In the genomic region with DNA sequence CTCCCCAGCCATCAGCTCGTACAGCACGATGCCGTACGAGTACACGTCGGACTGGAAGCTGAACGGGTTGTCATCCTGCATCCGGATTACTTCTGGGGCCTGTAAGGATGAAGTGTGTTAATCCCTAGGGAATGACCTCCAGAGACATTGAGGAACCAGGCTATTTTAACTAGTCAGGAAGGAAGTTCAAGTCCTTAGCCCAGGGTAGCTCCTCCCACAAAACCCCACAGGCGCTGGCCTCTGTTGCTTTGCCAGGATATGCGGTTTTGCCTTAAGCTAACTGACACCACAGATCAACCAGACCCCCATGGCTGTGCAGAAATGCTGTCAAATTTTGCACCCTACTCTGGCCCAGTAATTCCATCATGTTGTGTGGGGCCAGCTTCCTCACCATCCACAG, we compare ENCODE assay signal across 12 mouse cellular contexts. TPM values are rescaled to one million over a fixed set of nuclear protein-coding genes. Genes with fewer than 3 reads are reported as not detected.
A peak's percentile ranks its signal among the peaks of the same experiment; 100 is the strongest.
DNase-seq lines count a peak whose midpoint lies in the region; ATAC-seq and TF ChIP-seq lines count a peak whose summit lies in the region.
"Had no signal": no experiment of that assay in that cellular context is flagged by ENCODE, and none has a peak within 500 bp of the region (broad histone marks: within the 10 kb centered on the region; RNA-seq: fewer than 3 reads in every experiment).

No protein-coding gene starts in this region.

- H3K9me3 ChIP-seq in hindbrain, embryonic 15.5 days, result no peaks in the 10 kb centered on the region
- no peaks in the 10 kb centered on the region for H3K9me3 ChIP-seq in hindbrain, embryonic 16.5 days (ENCODE audit: control insufficient read depth, low read length)
- no peaks in the 10 kb centered on the region for H3K9me3 ChIP-seq in liver, embryonic 12.5 days (replicated peaks)
- H3K9me3 ChIP-seq in lung, postnatal 0 days (ENCODE audit: low read length), result no peaks in the 10 kb centered on the region
- H3K9me3 ChIP-seq: embryonic facial prominence, embryonic 13.5 days had no signal

- H3K4me3 ChIP-seq in hindbrain, embryonic 15.5 days, result no peak overlapping the region
- H3K4me3 ChIP-seq in hindbrain, embryonic 16.5 days (ENCODE audit: low read length), result no peak overlapping the region
- H3K4me3 ChIP-seq in liver, embryonic 12.5 days, result no peak overlapping the region
- no peak overlapping the region for H3K4me3 ChIP-seq in left cerebral cortex, adult 2 months
- H3K4me3 ChIP-seq in lung, postnatal 0 days (ENCODE audit: low read depth, low read length), result no peak overlapping the region
- H3K4me3 ChIP-seq: embryonic facial prominence, embryonic 13.5 days had no signal

- H3K9ac ChIP-seq in hindbrain, embryonic 15.5 days, result no peak overlapping the region
- H3K9ac ChIP-seq in hindbrain, embryonic 16.5 days (ENCODE audit: low read depth, low read length), result no peak overlapping the region
- H3K9ac ChIP-seq in liver, embryonic 12.5 days, result no peak overlapping the region
- no peak overlapping the region for H3K9ac ChIP-seq in lung, postnatal 0 days (replicated peaks; ENCODE audit: low read depth)
- H3K9ac ChIP-seq: embryonic facial prominence, embryonic 13.5 days; lung, embryonic 14.5 days had no signal

- no peak overlapping the region for H3K4me2 ChIP-seq in hindbrain, embryonic 15.5 days
- H3K4me2 ChIP-seq in hindbrain, embryonic 16.5 days (ENCODE audit: low read length), result no peak overlapping the region
- H3K4me2 ChIP-seq in liver, embryonic 12.5 days, result no peak overlapping the region
- no peak overlapping the region for H3K4me2 ChIP-seq in lung, postnatal 0 days (replicated peaks; ENCODE audit: low read depth, low read length)
- H3K4me2 ChIP-seq: embryonic facial prominence, embryonic 13.5 days; lung, embryonic 14.5 days had no signal

- TF ChIP-seq CTCF in left cerebral cortex, adult 2 months (IDR thresholded peaks at IDR 0.05), result no peak
- no peak for TF ChIP-seq CTCF in lung, postnatal 0 days (IDR thresholded peaks at IDR 0.05)

- H3K36me3 ChIP-seq in hindbrain, embryonic 15.5 days, result peaks cover 92% of the 10 kb centered on the region
- peaks cover 83% of the 10 kb centered on the region for H3K36me3 ChIP-seq in hindbrain, embryonic 16.5 days (ENCODE audit: control insufficient read depth, insufficient read depth, low read length)
- H3K36me3 ChIP-seq in liver, embryonic 12.5 days, result peaks cover 100% of the 10 kb centered on the region
- H3K36me3 ChIP-seq in lung, postnatal 0 days (ENCODE audit: insufficient read depth, low read length), result peaks cover 59% of the 10 kb centered on the region

- DNase-seq in heart, postnatal 36 days, result peak; percentile 24 to 26
- peak; percentile 59 for DNase-seq in thymus, postnatal 25 days
- DNase-seq in left cerebral cortex, adult 2 months (ENCODE audit: extremely low spot score in 1 of 2, low spot score in 2 of 2), result no peak
- no peak for DNase-seq in gastrocnemius, postnatal 10 days
- DNase-seq in lung, postnatal 0 days (ENCODE audit: low spot score), result no peak
- DNase-seq: cerebellum, adult 2 months; lung, embryonic 14.5 days had no signal

- no peaks in the 10 kb centered on the region for H3K27me3 ChIP-seq in hindbrain, embryonic 15.5 days
- H3K27me3 ChIP-seq in hindbrain, embryonic 16.5 days (replicated peaks; ENCODE audit: control insufficient read depth, insufficient read depth, low read length), result no peaks in the 10 kb centered on the region
- H3K27me3 ChIP-seq in liver, embryonic 12.5 days (replicated peaks), result no peaks in the 10 kb centered on the region
- no peaks in the 10 kb centered on the region for H3K27me3 ChIP-seq in lung, postnatal 0 days (replicated peaks; ENCODE audit: insufficient read depth, low read length)
- H3K27me3 ChIP-seq: embryonic facial prominence, embryonic 13.5 days had no signal

- TF ChIP-seq EP300 in lung, postnatal 0 days (IDR thresholded peaks at IDR 0.05), result no peak

- intact Hi-C loops in heart, postnatal 36 days (cut with DNase I), result loop anchor here (5.0 kb wide), 2 partner anchors 57 to 177 kb away; partner anchors contain the start of gene Raf1
- intact Hi-C loops in left cerebral cortex, adult 2 months (cut with DNase I), result no loop called here

- H3K27ac ChIP-seq in hindbrain, embryonic 15.5 days (replicated peaks), result no peak overlapping the region
- H3K27ac ChIP-seq in hindbrain, embryonic 16.5 days (ENCODE audit: low read depth, low read length), result no peak overlapping the region
- peak overlapping the region; percentile 37; the same call in 1 of the 2 replicates for H3K27ac ChIP-seq in liver, embryonic 12.5 days
- H3K27ac ChIP-seq in left cerebral cortex, adult 2 months, result no peak overlapping the region; the same call in 1 of the 2 replicates
- no peak overlapping the region for H3K27ac ChIP-seq in lung, postnatal 0 days (ENCODE audit: low read length)
- H3K27ac ChIP-seq: embryonic facial prominence, embryonic 13.5 days had no signal

- 93% methylated on average over 10 of the region's 10 CpGs for WGBS in hindbrain, embryonic 15.5 days
- 92% methylated on average over 10 of the region's 10 CpGs for WGBS in hindbrain, embryonic 16.5 days
- WGBS in liver, embryonic 12.5 days (ENCODE audit: insufficient replicate concordance), result 61% methylated on average over 10 of the region's 10 CpGs
- WGBS in lung, postnatal 0 days, result 69% methylated on average over 10 of the region's 10 CpGs

- H3K4me1 ChIP-seq in hindbrain, embryonic 15.5 days (replicated peaks), result no peaks in the 10 kb centered on the region
- H3K4me1 ChIP-seq in hindbrain, embryonic 16.5 days (ENCODE audit: control insufficient read depth, insufficient read depth, low read depth, low read length), result no peaks in the 10 kb centered on the region
- no peaks in the 10 kb centered on the region for H3K4me1 ChIP-seq in liver, embryonic 12.5 days
- no peaks in the 10 kb centered on the region for H3K4me1 ChIP-seq in lung, postnatal 0 days (ENCODE audit: insufficient read depth, low read depth, low read length)
- H3K4me1 ChIP-seq: embryonic facial prominence, embryonic 13.5 days had no signal

- ATAC-seq in hindbrain, embryonic 15.5 days (ENCODE audit: low FRiP score, low read depth), result 0 out of 2 replicates have a peak, but pooled peaks have one; percentile 12
- ATAC-seq in hindbrain, embryonic 16.5 days, result no peak
- ATAC-seq in liver, embryonic 12.5 days, result 0 out of 2 replicates have a peak, but pooled peaks have one; percentile 33
- ATAC-seq in lung, postnatal 0 days, result no peak

RNA-seq across cellular contexts. Expression of gene Mkrn2, which starts 18.1 kb away (rescaled TPM):
- polyA plus RNA-seq in hindbrain, embryonic 15.5 days (2015; fragmentation: Nextera tagmentation; extraction: Ambion mirVana), result 32.0 and 36.7 TPM in 2 replicates
- polyA plus RNA-seq in hindbrain, embryonic 16.5 days (2015; fragmentation: Nextera tagmentation; extraction: Ambion mirVana), result 38.0 and 39.0 TPM in 2 replicates
- total RNA-seq in heart, postnatal 36 days (2021), result 10 to 100 TPM; 43.1 to 46.4 TPM
- polyA plus RNA-seq in liver, embryonic 12.5 days (2016; fragmentation: Nextera tagmentation; extraction: Ambion mirVana), result 14.4 and 15.3 TPM in 2 replicates
- 10 to 100 TPM; 28.5 to 38.3 TPM for total RNA-seq in left cerebral cortex, adult 2 months (2021)
- total RNA-seq in gastrocnemius, postnatal 10 days (2021), result 10 to 100 TPM; 36.5 to 37.0 TPM
- 18.8 and 21.3 TPM in 2 replicates for polyA plus RNA-seq in lung, postnatal 0 days (2015; fragmentation: Nextera tagmentation; extraction: Ambion mirVana)

RNA-seq across cellular contexts. Expression of gene Mkrn2os, which starts 27.4 kb away (rescaled TPM):
- 0.35 and 0.49 TPM in 2 replicates for polyA plus RNA-seq in hindbrain, embryonic 15.5 days (2015; fragmentation: Nextera tagmentation; extraction: Ambion mirVana)
- polyA plus RNA-seq in hindbrain, embryonic 16.5 days (2015; fragmentation: Nextera tagmentation; extraction: Ambion mirVana), result 0.29 and 0.46 TPM in 2 replicates
- total RNA-seq in heart, postnatal 36 days (2021), result under 1 TPM; 0.47 to 0.79 TPM
- polyA plus RNA-seq in liver, embryonic 12.5 days (2016; fragmentation: Nextera tagmentation; extraction: Ambion mirVana), result 4.9 and 5.1 TPM in 2 replicates
- total RNA-seq in left cerebral cortex, adult 2 months (2021), result not detected
- under 1 TPM; 0.16 to 0.26 TPM for total RNA-seq in gastrocnemius, postnatal 10 days (2021)
- 0.46 and 0.58 TPM in 2 replicates for polyA plus RNA-seq in lung, postnatal 0 days (2015; fragmentation: Nextera tagmentation; extraction: Ambion mirVana)
- total RNA-seq: layer of hippocampus, postnatal 25 days had no signal

RNA-seq across cellular contexts. Expression of gene Raf1, which starts 56.6 kb away (rescaled TPM):
- 124 and 136 TPM in 2 replicates for polyA plus RNA-seq in hindbrain, embryonic 15.5 days (2015; fragmentation: Nextera tagmentation; extraction: Ambion mirVana)
- 110 and 124 TPM in 2 replicates for polyA plus RNA-seq in hindbrain, embryonic 16.5 days (2015; fragmentation: Nextera tagmentation; extraction: Ambion mirVana)
- 100 to 1,000 TPM; 113 to 115 TPM for total RNA-seq in heart, postnatal 36 days (2021)
- 52.4 and 53.2 TPM in 2 replicates for polyA plus RNA-seq in liver, embryonic 12.5 days (2016; fragmentation: Nextera tagmentation; extraction: Ambion mirVana)
- total RNA-seq in left cerebral cortex, adult 2 months (2021), result 10 to 100 TPM; 85.4 to 89.8 TPM
- 100 to 1,000 TPM; 102 to 108 TPM for total RNA-seq in gastrocnemius, postnatal 10 days (2021)
- polyA plus RNA-seq in lung, postnatal 0 days (2015; fragmentation: Nextera tagmentation; extraction: Ambion mirVana), result 58.9 and 60.6 TPM in 2 replicates

Comparison
In these comparisons a context has a peak if more than half of its experiments do, and no peak if none do; other contexts are left out.
1. ATAC-seq: peak in hindbrain, embryonic 15.5 days (single experiment) and liver, embryonic 12.5 days (single experiment); none in hindbrain, embryonic 16.5 days (single experiment) and lung, postnatal 0 days (single experiment).
2. DNase-seq: peak in heart, postnatal 36 days (2 of 2) and thymus, postnatal 25 days (single experiment); none in left cerebral cortex, adult 2 months (0 of 2), gastrocnemius, postnatal 10 days (single experiment) and lung, postnatal 0 days (single experiment).